Mouse (Mus musculus) frontal cortex, adult 2 months (tissue): Measurements from ENCODE around the gene Rps3a1. TPM values are rescaled to one million over a fixed set of nuclear protein-coding genes. Genes with fewer than 3 reads are reported as not detected.

Source experiments
- DNase-seq, 2 experiments: peaks; one replicate each; pipeline ENCODE4 v3.0.0; 2022; ENCODE audit warnings: low spot score in 1 of 2; ENCODE audit errors: extremely low spot score in 1 of 2
- polyA plus RNA-seq: library from polyadenylated mRNA; depleted of rRNA; stranded (reverse); fragments of >200 nt; gene quantifications from 2 replicates; pipeline ENCODE4 v1.2.3, GENCODE M21; 2012; rRNA removed

Rps3a1 gene
- polyA plus RNA-seq, result 622 and 680 TPM in 2 replicates

GRCm38 (mm10) chr3:86142263-86142933 is at the start of gene Rps3a1:
Gene Rps3a1 (minus strand): TSS chr3:86142702.
- peak; percentile 95 to 100 for DNase-seq

- DNase-seq, result no peak
These were observed 45.4 kb upstream of the Rps3a1 start for GRCm38 (mm10) chr3:86187736-86188389.

DNA sequence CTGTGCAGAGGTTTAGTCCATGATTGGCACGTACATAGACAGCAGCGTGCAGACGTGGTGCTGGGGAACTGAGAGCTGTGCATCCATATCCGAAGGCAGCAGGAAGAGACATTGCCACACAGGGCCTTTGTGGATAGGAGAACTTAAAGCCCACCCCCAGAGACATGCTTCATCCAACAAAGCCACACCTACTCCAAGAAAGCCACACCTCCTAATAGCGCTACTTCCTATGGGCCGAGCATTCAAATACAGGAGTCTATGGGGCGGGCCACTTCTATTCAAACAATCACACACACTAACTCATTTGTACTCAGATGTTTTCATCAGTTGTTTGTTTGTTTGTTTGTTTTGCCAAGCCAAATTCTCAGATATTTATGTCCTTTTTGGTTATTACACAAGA is 42.0 kb upstream of the Rps3a1 start:
- no peak for DNase-seq

DNA sequence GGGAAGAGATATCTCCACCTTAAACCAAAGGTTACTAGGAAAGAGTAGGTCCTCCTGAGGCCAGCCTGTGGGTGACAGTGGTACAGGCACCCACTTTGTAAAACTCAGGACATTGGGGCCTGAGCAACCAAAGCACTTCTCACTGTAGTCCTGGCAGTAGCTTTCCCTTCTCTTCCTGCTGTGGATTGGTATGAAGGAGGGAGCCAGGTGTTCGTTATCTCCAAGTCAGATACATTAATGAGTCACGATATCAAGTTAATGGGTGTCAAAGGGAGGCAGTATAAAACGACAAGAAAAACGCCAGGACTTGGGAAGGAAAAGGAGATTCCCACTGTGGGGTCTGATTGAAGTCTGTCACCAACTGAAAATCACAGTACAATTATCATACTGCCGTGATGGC is 38.6 kb upstream of the Rps3a1 start:
- DNase-seq, result no peak

DNA sequence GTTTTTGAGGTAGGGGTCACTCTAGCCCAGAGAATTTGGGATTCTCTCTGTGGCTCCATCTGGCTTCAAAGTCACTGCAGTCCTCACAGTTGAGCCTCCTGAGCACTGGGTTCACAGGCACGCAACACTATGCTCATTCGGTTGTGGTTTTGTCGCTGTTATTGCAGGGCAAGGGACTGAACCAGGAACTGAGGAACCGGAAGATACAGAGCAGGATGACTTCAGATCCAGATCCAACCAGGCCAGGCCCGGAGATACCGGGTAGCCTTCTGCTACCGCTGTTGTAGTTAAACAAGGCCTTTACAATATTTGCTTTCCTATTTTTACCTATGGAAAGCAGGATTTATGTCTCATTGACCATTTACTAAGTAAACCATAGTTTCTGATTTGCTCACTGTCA is 37.2 kb upstream of the Rps3a1 start:
- no peak for DNase-seq

DNA sequence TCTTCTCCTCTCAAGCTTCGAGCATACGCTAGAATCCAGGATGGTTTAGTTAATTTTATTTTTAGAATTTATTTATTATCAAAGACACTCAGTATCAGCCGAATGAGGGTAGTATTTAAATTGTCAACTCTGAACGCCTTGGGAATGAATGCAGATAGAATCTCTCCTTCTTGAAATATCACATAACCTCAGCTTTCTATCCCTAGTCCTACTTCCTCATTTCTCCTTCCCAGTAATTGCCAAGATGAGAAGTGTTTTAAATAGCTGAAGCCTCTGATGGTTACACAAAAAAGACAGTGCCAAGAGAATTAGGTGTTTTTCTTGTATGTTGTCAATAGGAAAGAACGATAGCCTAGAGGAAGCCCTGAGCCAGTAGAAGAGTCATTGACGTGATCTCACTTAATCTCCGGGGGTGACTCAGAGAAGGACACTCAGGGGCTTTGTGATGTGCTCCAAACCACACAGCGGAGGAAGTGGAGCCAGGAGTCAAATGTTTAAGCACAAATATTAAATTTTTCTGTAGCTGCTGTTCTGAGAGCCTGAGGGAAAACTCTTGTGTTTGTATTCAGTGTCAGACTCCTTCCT is 26.4 kb upstream of the Rps3a1 start:
- DNase-seq, result no peak

- no peak for DNase-seq
These were observed 7.0 kb upstream of the Rps3a1 start for GRCm38 (mm10) chr3:86149521-86149920.

DNA sequence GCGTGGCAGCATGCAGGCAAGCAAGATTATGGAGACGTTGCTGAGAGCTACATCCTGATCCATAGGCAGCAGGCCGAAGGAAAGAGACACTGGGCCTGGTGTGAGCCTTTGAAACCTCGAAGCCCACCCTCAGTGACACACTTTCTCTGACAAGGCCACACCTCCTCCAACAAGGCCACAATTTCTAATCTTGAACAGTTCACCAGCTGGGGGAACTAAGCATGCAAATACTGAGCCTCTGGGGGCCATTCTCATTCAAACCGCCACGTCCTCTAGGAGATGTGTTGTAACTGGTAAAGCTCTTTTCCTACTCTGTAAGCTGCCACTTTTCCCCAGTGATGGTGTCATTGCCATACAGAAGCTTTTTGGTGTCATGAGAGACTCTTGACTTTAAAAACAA is 6.6 kb upstream of the Rps3a1 start:
- no peak for DNase-seq

GRCm38 (mm10) chr3:86143343-86143742 is 841 bp upstream of the Rps3a1 start:
- no peak for DNase-seq

GRCm38 (mm10) chr3:86142934-86143317 is 424 bp upstream of the Rps3a1 start:
- DNase-seq, result no peak

DNA sequence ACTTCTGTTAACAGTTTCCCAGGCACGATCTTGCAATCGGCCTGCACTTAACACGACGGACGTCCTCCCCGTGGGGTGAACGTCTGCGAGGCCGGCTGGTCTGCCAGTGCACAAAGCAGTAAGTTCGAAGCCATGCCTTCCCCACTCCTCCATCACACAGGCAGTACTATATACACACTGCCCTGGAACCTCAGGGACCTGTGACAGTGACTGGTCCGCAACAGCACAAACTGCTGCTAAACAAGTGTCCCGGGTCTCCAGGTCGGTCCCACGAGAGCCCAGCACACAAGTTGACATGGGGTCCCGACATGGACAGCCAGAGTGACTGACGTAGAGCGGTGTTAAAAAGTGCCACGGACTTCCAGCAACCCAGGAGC is 628 bp downstream of the Rps3a1 start:
- DNase-seq, result no peak

DNA sequence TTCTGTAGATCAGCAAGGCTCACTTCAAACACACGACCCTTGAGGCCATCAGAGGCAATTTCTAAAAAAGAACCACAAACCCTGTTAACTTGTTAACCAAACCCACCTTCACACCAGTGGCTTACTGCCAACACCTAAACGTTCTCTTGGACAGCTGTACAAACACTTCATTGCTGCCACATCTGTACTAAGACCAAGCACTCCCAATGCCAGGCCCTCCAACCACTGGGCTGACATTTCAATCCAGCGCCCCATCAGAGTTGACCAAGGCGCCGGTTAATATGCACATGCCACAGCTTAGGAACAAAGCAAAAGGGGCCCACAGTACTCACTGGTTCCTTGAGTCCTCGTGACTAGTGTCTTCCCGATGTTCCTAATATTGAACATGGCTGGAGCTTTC is 1.1 kb downstream of the Rps3a1 start:
- no peak for DNase-seq

DNA sequence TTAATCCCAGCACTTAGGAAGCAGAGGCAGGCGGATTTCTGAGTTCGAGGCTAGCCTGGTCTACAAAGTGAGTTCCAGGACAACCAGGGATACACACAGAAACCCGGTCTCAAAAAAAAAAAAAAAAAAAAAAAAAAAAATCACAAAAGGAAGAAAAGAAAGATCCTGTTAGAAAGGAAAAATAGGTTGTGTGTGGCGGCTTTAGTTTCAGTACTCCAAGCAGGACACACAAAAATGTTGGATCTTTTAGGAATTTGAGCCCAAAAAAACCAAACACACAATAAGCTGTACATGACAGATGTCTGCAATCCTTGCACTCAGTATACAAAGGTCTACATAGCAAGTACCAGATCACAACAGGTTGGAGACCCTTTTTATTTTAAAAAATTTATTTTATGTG is 2.8 kb downstream of the Rps3a1 start:
- no peak for DNase-seq

GRCm38 (mm10) chr3:86136936-86137574 is 5.4 kb downstream of the Rps3a1 start:
- no peak for DNase-seq

DNA sequence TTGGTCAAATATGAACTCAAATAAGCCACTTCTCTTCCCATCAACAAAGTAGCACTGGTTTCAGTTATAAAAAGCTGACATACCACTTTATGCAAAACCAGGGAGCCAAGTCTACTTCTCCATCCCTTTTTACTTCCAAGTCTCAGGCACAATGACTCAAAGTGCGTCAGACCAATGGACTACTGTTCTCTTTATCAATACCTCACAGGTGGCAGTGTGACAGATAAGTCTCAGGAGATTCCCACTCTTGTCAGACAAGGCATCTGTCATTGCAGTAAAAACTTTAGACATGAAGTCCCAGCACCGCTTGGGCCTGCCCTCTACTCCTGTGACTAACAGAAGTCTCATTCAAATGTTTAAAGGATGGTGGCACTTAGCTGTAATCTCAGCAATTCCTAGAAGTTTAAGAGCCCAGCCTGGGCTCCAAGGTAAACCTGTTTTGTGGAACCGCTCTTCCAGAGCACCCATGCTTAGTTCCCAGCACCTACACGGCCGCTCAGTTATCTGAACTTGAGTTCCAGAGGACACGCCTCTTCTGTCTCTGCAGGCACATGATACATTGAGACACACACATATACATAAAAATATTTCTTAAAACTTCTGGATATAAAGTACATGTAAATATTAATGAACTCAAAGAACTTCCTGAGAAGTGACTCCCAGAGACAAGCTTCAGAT is 6.5 kb downstream of the Rps3a1 start:
- DNase-seq, result no peak

- no peak for DNase-seq
These were observed 7.4 kb downstream of the Rps3a1 start for GRCm38 (mm10) chr3:86134939-86135638.

DNA sequence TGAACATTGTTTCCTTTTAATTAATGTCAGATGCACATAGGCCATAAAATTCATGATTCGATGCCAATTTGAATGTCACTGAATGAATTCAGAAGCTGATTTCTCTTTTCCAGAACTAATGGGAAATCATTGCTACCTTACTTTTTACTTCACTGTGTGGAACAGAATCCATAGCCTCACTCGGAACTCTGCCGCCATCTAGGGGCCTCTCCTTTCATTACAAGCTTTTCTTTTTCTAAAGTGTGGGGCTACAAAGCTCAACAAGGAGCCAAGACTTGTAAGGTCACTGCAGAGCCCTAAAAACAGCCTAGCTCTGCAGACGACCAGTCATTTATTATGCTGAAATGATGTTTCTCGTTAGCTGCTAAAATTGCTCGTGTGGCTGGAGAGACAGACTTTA is 12.7 kb downstream of the Rps3a1 start:
- DNase-seq, result peak in 1 of 2 experiments; percentile 91

DNA sequence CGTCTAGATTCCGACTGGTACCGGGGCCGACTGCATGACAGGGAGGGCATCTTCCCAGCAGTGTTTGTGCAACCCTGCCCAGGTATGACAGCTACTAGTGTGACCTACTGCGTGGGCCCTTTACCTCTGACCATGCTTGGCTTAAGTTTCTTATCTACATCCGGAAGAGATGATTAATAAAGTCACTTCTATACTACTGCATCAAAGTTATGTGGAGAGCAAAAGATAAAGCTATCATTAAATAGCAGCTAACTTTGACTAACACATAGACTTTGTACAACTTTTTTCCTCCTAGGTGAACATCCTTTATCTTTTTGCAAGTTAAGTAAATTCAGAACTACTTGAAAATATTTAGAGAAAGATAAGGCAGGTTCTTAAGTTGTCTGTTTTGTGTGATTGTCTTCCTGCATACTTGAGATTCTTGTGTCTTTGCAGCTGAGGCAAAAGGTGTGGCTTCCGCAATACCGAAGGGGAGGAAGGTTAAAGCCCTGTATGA is 19.2 kb downstream of the Rps3a1 start:
- DNase-seq, result no peak

GRCm38 (mm10) chr3:86122156-86122555 is 20.3 kb downstream of the Rps3a1 start:
- no peak for DNase-seq

DNA sequence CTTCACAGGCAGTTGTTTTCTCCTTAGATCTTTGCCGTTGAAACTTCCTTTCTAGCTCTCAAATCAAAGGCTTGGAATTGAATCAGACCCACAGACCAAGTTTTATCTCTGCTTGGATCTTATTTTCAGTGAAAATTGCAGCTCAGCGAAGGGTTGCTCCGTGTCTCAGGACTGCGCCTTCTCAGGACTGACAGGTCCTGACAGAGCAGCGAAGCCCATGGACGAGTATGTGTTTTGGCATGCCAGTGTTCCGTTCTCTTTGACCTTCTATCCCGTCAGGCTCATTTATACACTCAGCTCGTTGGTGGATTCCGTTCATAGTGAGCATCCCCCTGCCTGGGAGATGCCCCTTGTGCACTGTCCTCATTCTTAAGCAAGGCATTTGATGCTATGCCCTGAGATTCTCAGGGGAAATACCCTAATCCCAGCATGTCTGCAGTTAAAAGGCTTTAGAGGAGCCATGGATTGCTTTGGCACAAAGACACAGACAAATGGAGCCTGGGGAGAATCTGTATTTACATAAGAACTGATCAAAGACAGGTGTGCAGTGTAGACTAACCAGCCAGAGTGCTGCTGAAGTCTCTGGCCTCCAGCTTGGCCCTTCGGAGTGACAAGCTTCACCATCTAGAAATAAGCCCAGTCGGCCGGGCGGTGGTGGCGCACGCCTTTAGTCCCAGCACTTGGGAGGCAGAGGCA is 23.1 kb downstream of the Rps3a1 start:
- no peak for DNase-seq
